Mouse (Mus musculus) ES-Bruce4 (cell line): ENCODE results near the gene Osgep.

Source experiments
- CTCF ChIP-seq: IDR thresholded peaks from one replicate; pipeline ENCODE4 v1.8.1; 2011; ENCODE audit warnings: low read depth, low read length
- POLR2A ChIP-seq: IDR thresholded peaks from one replicate; pipeline ENCODE4 v1.8.1; 2011; ENCODE audit warnings: low read length; ENCODE audit not compliant: insufficient read depth

DNA sequence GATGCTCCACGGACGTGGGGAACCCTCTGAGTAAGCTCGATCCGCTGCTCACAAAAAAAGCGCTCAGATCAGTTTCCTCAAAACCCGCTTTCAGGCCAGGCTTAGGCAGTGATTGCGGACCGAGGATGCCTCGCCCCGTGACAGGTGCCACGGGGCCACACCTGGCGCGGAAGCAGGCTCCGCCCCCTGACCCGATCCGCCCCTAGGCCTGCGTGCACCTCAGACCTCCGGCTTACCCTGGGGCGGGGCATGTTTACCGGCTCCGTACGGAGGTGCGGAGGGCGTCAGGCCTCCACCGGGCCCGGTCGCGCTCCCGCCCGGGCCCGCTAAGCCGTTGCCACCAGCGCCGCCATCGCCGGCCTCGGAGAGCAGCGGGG, 5.7 kb upstream of the Osgep start:
- no peak for TF ChIP-seq POLR2A
- no peak for TF ChIP-seq CTCF
